8 mouse cellular contexts compared by ENCODE assay signal in genomic region chr13:93772279-93772636, GRCm38 (mm10). TPM values are rescaled to one million over a fixed set of nuclear protein-coding genes. Genes with fewer than 3 reads are reported as not detected.
DNase-seq lines count a peak whose midpoint lies in the region; ATAC-seq and TF ChIP-seq lines count a peak whose summit lies in the region.

No protein-coding gene starts in this region.

- 8% methylated on average over 8 of the region's 8 CpGs for WGBS in cerebellum, adult 2 months
- WGBS in limb, embryonic 10.5 days: 31% methylated on average over 8 of the region's 8 CpGs
- WGBS in olfactory bulb, adult 2 months: 12% methylated on average over 8 of the region's 8 CpGs

- DNase-seq in cerebellum, adult 2 months: no peak
- no peak for DNase-seq in cerebellum, adult 9-10 months
- no peak for DNase-seq in limb, embryonic 10.5 days (ENCODE audit: low spot score)
- DNase-seq in adrenal gland, adult 2 months: no peak
- DNase-seq in spleen, adult 12 weeks (ENCODE audit: low spot score): no peak

- H3K27me3 ChIP-seq in cerebellum, adult 2 months (ENCODE audit: control insufficient read depth, insufficient read depth, low read length): no peaks in the 10 kb centered on the region
- H3K27me3 ChIP-seq in megakaryocyte, embryonic 14.5 days (replicated peaks): peaks cover 20% of the 10 kb centered on the region
- H3K27me3 ChIP-seq in limb, embryonic 10.5 days (ENCODE audit: low read depth, poor library complexity, severe bottlenecking): 0 out of 2 replicates have a peak, but pooled peaks cover 10% of the 10 kb centered on the region

- no peaks in the 10 kb centered on the region for H3K9me3 ChIP-seq in megakaryocyte, embryonic 14.5 days
- no peaks in the 10 kb centered on the region for H3K9me3 ChIP-seq in limb, embryonic 10.5 days (replicated peaks)

- peak overlapping the region; percentile 88 for H3K27ac ChIP-seq in cerebellum, adult 2 months (ENCODE audit: insufficient read depth, low read length)
- peak overlapping the region; percentile 97 for H3K27ac ChIP-seq in limb, embryonic 10.5 days
- H3K27ac ChIP-seq in olfactory bulb, adult 2 months (ENCODE audit: insufficient read depth, low read depth, low read length): peak overlapping the region; percentile 99

- no peak for TF ChIP-seq POLR2A in cerebellum, adult 2 months (IDR thresholded peaks at IDR 0.05; ENCODE audit: borderline replicate concordance, insufficient read depth, low read length)
- no peak for TF ChIP-seq POLR2A in olfactory bulb, adult 2 months (IDR thresholded peaks at IDR 0.05; ENCODE audit: insufficient read depth, low read depth, low read length)

- ATAC-seq in megakaryocyte, adult 5-6 weeks (ENCODE audit: poor library complexity, severe bottlenecking): no peak

- H3K36me3 ChIP-seq in megakaryocyte, embryonic 14.5 days (replicated peaks; ENCODE audit: low read length): no peaks in the 10 kb centered on the region
- no peaks in the 10 kb centered on the region for H3K36me3 ChIP-seq in limb, embryonic 10.5 days

- peak overlapping the region; percentile 77 for H3K4me3 ChIP-seq in cerebellum, adult 2 months (replicated peaks; ENCODE audit: insufficient read depth, low read depth, low read length)
- H3K4me3 ChIP-seq in megakaryocyte, embryonic 14.5 days (replicated peaks): peak overlapping the region; percentile 96
- H3K4me3 ChIP-seq in limb, embryonic 10.5 days: peak overlapping the region; percentile 71
- peak overlapping the region; percentile 94 for H3K4me3 ChIP-seq in olfactory bulb, adult 2 months (ENCODE audit: insufficient read depth, low read depth, low read length)

- H3K4me1 ChIP-seq in cerebellum, adult 2 months (ENCODE audit: control insufficient read depth, insufficient read depth, low read length): no peaks in the 10 kb centered on the region
- peaks cover 20% of the 10 kb centered on the region for H3K4me1 ChIP-seq in megakaryocyte, embryonic 14.5 days
- H3K4me1 ChIP-seq in limb, embryonic 10.5 days: peaks cover 25% of the 10 kb centered on the region
- peaks cover 3% of the 10 kb centered on the region; the same call in 1 of the 2 replicates for H3K4me1 ChIP-seq in olfactory bulb, adult 2 months (ENCODE audit: control insufficient read depth, insufficient read depth, low read length)

- no peak for TF ChIP-seq CTCF in cerebellum, adult 2 months (IDR thresholded peaks at IDR 0.05; ENCODE audit: borderline replicate concordance, insufficient read depth, low read depth, low read length)
- no peak for TF ChIP-seq CTCF in olfactory bulb, adult 2 months (IDR thresholded peaks at IDR 0.05; ENCODE audit: insufficient read depth, low read depth, low read length)

RNA-seq across cellular contexts. Expression of gene Arsb, which starts 0.8 kb away (rescaled TPM):
- polyA plus RNA-seq in cerebellum, adult 2 months (2012; rRNA removed): 49.7 and 53.6 TPM in 2 replicates
- polyA plus RNA-seq in megakaryocyte, embryonic 14.5 days (2012; ENCODE audit: insufficient read depth, low replicate concordance): 0.94 and 2.6 TPM in 2 replicates
- total RNA-seq in megakaryocyte, adult 5-6 weeks (2015): 94.6 and 95.0 TPM in 2 replicates
- total RNA-seq in megakaryocyte, adult 5-6 weeks (2017): 21.8 and 28.0 TPM in 2 replicates
- 5.3 and 7.2 TPM in 2 replicates for polyA plus RNA-seq in limb, embryonic 10.5 days (2016; fragmentation: Nextera tagmentation; extraction: Ambion mirVana)
- polyA plus RNA-seq in olfactory bulb, adult 2 months (2012; ENCODE audit: insufficient read depth, insufficient read length, low replicate concordance, missing spikeins): not detected in 2 replicates
- total RNA-seq in adrenal gland, adult 2 months (2021): 10 to 100 TPM; 37.4 to 46.8 TPM
- polyA plus RNA-seq in adrenal gland, adult 2 months (2012; rRNA removed): 45.4 and 57.5 TPM in 2 replicates
